Mouse (Mus musculus) ES-Bruce4 (cell line): ENCODE data around the gene Vamp2. TPM values are rescaled to one million over a fixed set of nuclear protein-coding genes. Genes with fewer than 3 reads are reported as not detected.

Experiments
- H3K27ac ChIP-seq: 2 replicates; pipeline ENCODE4 v1.5.1; 2012; ENCODE audit warnings: low read length, inconsistent platforms; ENCODE audit not compliant: insufficient read depth
- H3K27me3 ChIP-seq: 2 replicates; pipeline ENCODE4 v1.6.1; 2012; ENCODE audit warnings: mild to moderate bottlenecking, low read length, inconsistent platforms; ENCODE audit not compliant: control insufficient read depth, poor library complexity, insufficient read depth, severe bottlenecking
- H3K36me3 ChIP-seq: 2 replicates; pipeline ENCODE4 v1.6.1; 2012; ENCODE audit warnings: inconsistent platforms, mild to moderate bottlenecking, low read length, moderate library complexity; ENCODE audit not compliant: control insufficient read depth, poor library complexity, insufficient read depth, severe bottlenecking
- H3K4me1 ChIP-seq: one replicate; pipeline ENCODE4 v1.8.1; 2011; ENCODE audit warnings: low read length; ENCODE audit not compliant: control insufficient read depth, insufficient read depth
- H3K4me3 ChIP-seq: 2 replicates; pipeline ENCODE4 v1.5.1; 2011; ENCODE audit warnings: low read depth, mild to moderate bottlenecking, low read length
- H3K9ac ChIP-seq: 2 replicates; pipeline ENCODE4 v1.6.1; 2012; ENCODE audit warnings: low read depth, mild to moderate bottlenecking, inconsistent platforms; ENCODE audit not compliant: poor library complexity, severe bottlenecking
- H3K9me3 ChIP-seq: replicated peaks from 2 replicates; pipeline ENCODE4 v1.6.1; 2012; ENCODE audit warnings: mild to moderate bottlenecking, low read length, inconsistent platforms; ENCODE audit not compliant: control insufficient read depth, poor library complexity, insufficient read depth, severe bottlenecking
- CTCF ChIP-seq: IDR thresholded peaks from one replicate; pipeline ENCODE4 v1.8.1; 2011; ENCODE audit warnings: low read depth, low read length
- EP300 ChIP-seq: IDR thresholded peaks from 2 replicates; pipeline ENCODE4 v1.6.1; 2011; ENCODE audit warnings: low read depth, low read length; ENCODE audit not compliant: insufficient read depth
- POLR2A ChIP-seq: IDR thresholded peaks from one replicate; pipeline ENCODE4 v1.8.1; 2011; ENCODE audit warnings: low read length; ENCODE audit not compliant: insufficient read depth
- polyA plus RNA-seq: library from polyadenylated mRNA; stranded (reverse); fragments of >200 nt; gene quantifications from 2 replicates; pipeline ENCODE4 v1.2.4, GENCODE M21; 2011; ENCODE audit warnings: low read depth; ENCODE audit not compliant: missing spikeins, insufficient read depth, insufficient read length

Gene Vamp2
- polyA plus RNA-seq, 1 experiment, result 39.5 TPM

DNA sequence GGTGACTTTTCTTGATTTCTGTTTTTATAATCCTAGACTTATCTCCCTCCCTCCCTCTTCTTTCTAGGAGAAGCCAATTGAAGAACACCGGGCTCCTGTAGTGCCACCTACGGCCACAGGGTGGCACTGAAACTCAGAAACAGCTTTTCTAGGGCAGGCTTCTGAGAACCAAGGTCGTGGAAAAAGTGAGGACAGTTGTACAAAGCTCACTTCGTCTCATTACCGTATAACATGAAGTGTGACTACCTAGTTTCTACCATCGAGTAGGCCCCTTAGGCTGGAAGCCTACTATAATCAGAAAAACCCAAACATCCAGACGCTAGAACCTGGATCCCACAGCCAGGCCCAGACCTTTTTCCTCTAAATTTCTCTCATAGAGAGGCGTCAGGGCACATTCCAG is 21.3 kb upstream of the Vamp2 start:
- Histone ChIP-seq H3K9ac (peak overlapping the region; percentile 45), H3K36me3 (no peaks in the 10 kb centered on the region), H3K4me3 (no peak overlapping the region), H3K4me1 (no peaks in the 10 kb centered on the region), H3K9me3 (no peaks in the 10 kb centered on the region), H3K27ac (peak overlapping the region; percentile 55; the same call in 1 of the 2 replicates), H3K27me3 (no peaks in the 10 kb centered on the region)
- TF ChIP-seq EP300, result no peak
- TF ChIP-seq CTCF, result peak; percentile 64
- TF ChIP-seq POLR2A, result no peak

DNA sequence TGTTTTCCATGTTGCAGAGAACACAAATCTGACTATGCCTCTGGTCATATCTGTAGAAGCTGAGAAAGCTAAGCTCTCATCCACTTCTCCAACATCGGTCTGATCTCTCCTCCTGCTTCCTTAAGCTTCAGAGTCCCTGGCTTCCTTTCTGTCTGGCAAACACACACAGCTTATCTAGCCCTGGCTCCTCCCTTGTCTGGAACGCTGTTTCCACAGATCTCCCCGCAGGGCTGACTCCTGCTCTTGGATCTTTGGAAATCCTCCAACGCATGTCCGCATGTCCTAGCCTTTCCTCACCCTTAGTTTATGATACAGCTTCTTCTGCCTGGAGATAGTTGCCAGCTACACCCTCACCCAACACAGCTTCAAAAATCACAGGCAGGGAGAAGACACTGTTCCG is 20.7 kb upstream of the Vamp2 start:
- TF ChIP-seq CTCF (no peak), EP300 (no peak), POLR2A (no peak)
- Histone ChIP-seq H3K36me3 (no peaks in the 10 kb centered on the region), H3K4me3 (no peak overlapping the region), H3K9me3 (no peaks in the 10 kb centered on the region), H3K9ac (no peak overlapping the region), H3K27ac (no peak overlapping the region), H3K27me3 (no peaks in the 10 kb centered on the region), H3K4me1 (no peaks in the 10 kb centered on the region)

DNA sequence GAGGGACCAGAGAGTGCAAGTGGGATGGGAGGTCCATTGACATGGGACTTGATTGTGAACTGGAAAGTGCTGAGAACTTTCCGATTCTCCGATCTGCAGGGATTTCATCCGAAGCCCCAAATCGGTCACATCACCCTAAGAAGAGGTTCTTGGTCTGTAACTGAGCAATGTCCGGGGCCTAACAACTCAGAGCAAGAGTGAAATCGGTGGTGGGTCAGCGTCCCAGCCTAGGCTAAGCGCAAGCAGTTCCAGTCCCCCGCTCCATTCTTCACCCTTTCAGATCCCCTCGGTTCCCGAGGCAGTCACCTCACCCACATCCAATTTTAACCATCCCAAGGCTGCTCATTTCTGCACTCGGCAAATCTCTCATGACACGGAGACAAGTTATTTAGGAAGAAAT is 18.2 kb upstream of the Vamp2 start:
- H3K27ac ChIP-seq, result peak overlapping the region; percentile 21; the same call in 1 of the 2 replicates
- TF ChIP-seq CTCF (no peak), EP300 (no peak), POLR2A (no peak)
- peaks cover 5% of the 10 kb centered on the region for H3K4me1 ChIP-seq
- peak overlapping the region; percentile 67 for H3K9ac ChIP-seq
- no peaks in the 10 kb centered on the region for H3K9me3 ChIP-seq
- no peaks in the 10 kb centered on the region for H3K36me3 ChIP-seq
- no peaks in the 10 kb centered on the region for H3K27me3 ChIP-seq
- H3K4me3 ChIP-seq, result peak overlapping the region; percentile 93

- Histone ChIP-seq H3K4me3 (peak within 1 kb of the TSS; percentile 93), H3K27ac (peak within 1 kb of the TSS; percentile 21; the same call in 1 of the 2 replicates), H3K9me3 (no peaks in the 10 kb centered on the region), H3K27me3 (no peaks in the 10 kb centered on the region), H3K4me1 (peaks cover 5% of the 10 kb centered on the region), H3K9ac (peak within 1 kb of the TSS; percentile 67), H3K36me3 (no peaks in the 10 kb centered on the region)
- peak; percentile 97 for TF ChIP-seq POLR2A
- no peak for TF ChIP-seq EP300
- TF ChIP-seq CTCF, result no peak
Measured at GRCm38 (mm10) chr11:69070590-69071222, 17.6 kb upstream of the Vamp2 start, which contains the start of gene Tmem107. Tmem107 (plus strand) TSS chr11:69070806.

DNA sequence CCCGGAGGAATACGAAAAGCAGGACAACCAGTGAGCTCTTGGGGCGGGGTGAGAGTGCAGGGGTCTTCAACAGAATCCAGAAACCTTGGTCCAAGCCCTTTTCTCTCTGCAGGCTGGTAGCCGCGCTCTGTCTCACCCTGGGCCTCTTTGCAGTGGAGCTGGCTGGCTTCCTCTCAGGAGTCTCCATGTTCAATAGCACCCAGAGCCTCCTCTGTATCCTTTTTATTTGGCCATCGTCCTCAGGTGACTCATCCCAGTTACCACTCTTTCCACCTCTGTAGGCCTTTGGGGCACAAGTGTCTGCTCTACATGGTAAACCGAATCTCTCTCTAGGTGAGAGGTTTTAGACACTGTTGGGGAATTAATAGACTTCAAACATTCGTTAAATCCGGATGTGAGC is 17.0 kb upstream of the Vamp2 start:
- TF ChIP-seq POLR2A, result no peak
- TF ChIP-seq EP300, result no peak
- TF ChIP-seq CTCF, result no peak
- H3K27ac ChIP-seq, result no peak overlapping the region
- peak overlapping the region; percentile 67 for H3K9ac ChIP-seq
- H3K27me3 ChIP-seq, result no peaks in the 10 kb centered on the region
- no peaks in the 10 kb centered on the region for H3K36me3 ChIP-seq
- H3K4me3 ChIP-seq, result peak overlapping the region; percentile 93
- peaks cover 5% of the 10 kb centered on the region for H3K4me1 ChIP-seq
- no peaks in the 10 kb centered on the region for H3K9me3 ChIP-seq

DNA sequence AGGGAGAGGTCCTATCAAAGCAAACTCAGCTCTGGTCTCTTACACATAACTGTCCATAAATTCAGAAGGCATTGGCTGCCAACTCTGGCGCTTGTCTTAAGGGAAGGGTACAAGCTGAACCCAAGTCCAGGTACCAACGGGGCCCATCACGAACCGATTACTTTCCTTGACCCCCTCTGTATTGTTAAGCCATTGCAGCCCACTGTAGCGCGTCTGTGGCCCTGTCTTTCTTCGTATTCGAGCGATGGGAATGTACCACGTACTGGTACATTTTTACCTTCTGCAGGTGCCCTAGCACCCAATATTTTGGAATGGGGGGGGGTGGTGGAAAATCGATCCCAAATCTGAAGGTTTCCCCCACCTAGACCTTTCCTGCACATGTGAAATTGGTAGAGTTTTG is 16.1 kb upstream of the Vamp2 start:
- TF ChIP-seq POLR2A (no peak), EP300 (no peak), CTCF (no peak)
- Histone ChIP-seq H3K27ac (no peak overlapping the region), H3K9ac (peak overlapping the region; percentile 82)

More for the DNA sequence above, 16.1 kb upstream of the Vamp2 start:
- Histone ChIP-seq H3K4me1 (peaks cover 5% of the 10 kb centered on the region), H3K27me3 (no peaks in the 10 kb centered on the region), H3K4me3 (no peak overlapping the region), H3K9me3 (no peaks in the 10 kb centered on the region), H3K36me3 (no peaks in the 10 kb centered on the region)
